Mouse (Mus musculus) thymus, postnatal 14 days (tissue): Measurements from ENCODE around the gene Cdkal1.

Source experiments
- DNase-seq: peaks from one replicate; pipeline ENCODE4 v3.0.0; 2021

Gene Cdkal1

GRCm38 (mm10) chr13:29759691-29760467 lies 95.6 kb downstream of the Cdkal1 start:
- DNase-seq = no peak

- no peak for DNase-seq
Measured at GRCm38 (mm10) chr13:29756052-29756451, 99.4 kb downstream of the Cdkal1 start.

- DNase-seq = no peak
Measured at GRCm38 (mm10) chr13:29753254-29753653, 102.2 kb downstream of the Cdkal1 start.

GRCm38 (mm10) chr13:29752061-29752460 lies 103.4 kb downstream of the Cdkal1 start:
- DNase-seq = no peak

- DNase-seq = no peak
Measured at GRCm38 (mm10) chr13:29751201-29751600, 104.3 kb downstream of the Cdkal1 start.

GRCm38 (mm10) chr13:29747347-29747647 lies 108.2 kb downstream of the Cdkal1 start:
- no peak for DNase-seq

- DNase-seq = peak; percentile 66
Measured at GRCm38 (mm10) chr13:29746501-29747346, 108.8 kb downstream of the Cdkal1 start.

GRCm38 (mm10) chr13:29745073-29745472 lies 110.4 kb downstream of the Cdkal1 start:
- no peak for DNase-seq

- DNase-seq = peak; percentile 37
Measured at GRCm38 (mm10) chr13:29744188-29744587, 111.3 kb downstream of the Cdkal1 start.

- DNase-seq = no peak
Measured at GRCm38 (mm10) chr13:29743761-29744160, 111.7 kb downstream of the Cdkal1 start.

GRCm38 (mm10) chr13:29737675-29738461 lies 117.6 kb downstream of the Cdkal1 start:
- DNase-seq = peak; percentile 18

- no peak for DNase-seq
Measured at GRCm38 (mm10) chr13:29734496-29734895, 121.0 kb downstream of the Cdkal1 start.

GRCm38 (mm10) chr13:29726154-29726825 lies 129.2 kb downstream of the Cdkal1 start:
- no peak for DNase-seq

- DNase-seq = no peak
Measured at GRCm38 (mm10) chr13:29724855-29725254, 130.6 kb downstream of the Cdkal1 start.

- DNase-seq = no peak
Measured at GRCm38 (mm10) chr13:29723150-29723549, 132.3 kb downstream of the Cdkal1 start.

- DNase-seq = no peak
Measured at GRCm38 (mm10) chr13:29721206-29721605, 134.3 kb downstream of the Cdkal1 start.

GRCm38 (mm10) chr13:29716550-29716949 lies 138.9 kb downstream of the Cdkal1 start:
- DNase-seq = no peak

- DNase-seq = no peak
Measured at GRCm38 (mm10) chr13:29715241-29715841, 140.1 kb downstream of the Cdkal1 start.

GRCm38 (mm10) chr13:29707620-29708019 lies 147.9 kb downstream of the Cdkal1 start:
- DNase-seq = no peak

GRCm38 (mm10) chr13:29701400-29701799 lies 154.1 kb downstream of the Cdkal1 start:
- DNase-seq = no peak

- DNase-seq = no peak
Measured at GRCm38 (mm10) chr13:29699896-29700295, 155.6 kb downstream of the Cdkal1 start.

GRCm38 (mm10) chr13:29698307-29698985 lies 157.0 kb downstream of the Cdkal1 start:
- no peak for DNase-seq
